Mouse (Mus musculus): ENCODE data around the gene Iqcf3.

The Iqcf3 gene

DNA sequence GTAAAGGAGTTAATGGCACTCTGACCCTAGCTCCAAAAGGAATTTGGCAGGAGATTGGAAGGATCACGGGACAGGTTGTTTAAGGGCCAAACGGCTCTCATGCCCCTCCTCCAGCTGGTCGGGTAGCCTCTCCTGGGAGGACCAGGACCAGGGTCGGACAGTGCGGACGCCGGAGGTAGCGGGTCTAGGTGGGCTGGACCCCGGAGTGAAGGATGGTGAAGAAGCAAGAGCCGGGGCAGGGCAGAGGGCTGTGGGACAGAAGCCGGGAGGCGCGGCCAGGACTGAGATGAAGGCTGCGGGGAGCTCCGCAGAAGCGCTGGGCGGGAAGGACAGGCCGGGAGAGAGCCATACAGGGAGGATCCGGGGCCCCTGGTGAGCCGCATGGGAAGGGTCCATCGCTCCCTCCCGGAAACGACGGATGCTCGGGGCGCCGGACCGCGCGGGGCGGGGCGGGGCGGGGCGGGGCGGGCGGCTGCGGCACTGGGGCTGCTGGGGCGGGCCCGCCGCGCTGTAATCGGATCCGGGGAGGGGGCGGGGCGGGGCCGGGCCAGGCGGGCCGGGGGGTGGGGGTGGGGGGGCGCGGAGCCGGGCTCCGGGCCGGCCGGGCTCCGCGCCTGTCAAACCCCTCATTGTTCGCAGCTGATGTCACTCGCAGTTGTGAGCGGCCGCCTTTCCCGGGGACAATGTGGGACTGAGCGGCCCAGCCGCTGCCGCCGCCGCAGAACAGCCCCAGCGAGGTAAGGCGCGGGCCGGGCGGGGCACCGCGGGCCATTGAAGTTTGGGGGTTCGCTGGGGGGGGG, 108.0 kb downstream of the Iqcf3 start, which contains the start of gene Pcbp4:
Gene Pcbp4, plus strand, starts transcription at position 21 of the 800 bp plus-strand sequence.
- DNase-seq = peak; percentile 80 to 82

Measured in cerebellum, postnatal 25 days (tissue).